Comparison of ENCODE assay signal across 32 mouse cellular contexts in the genomic region with DNA sequence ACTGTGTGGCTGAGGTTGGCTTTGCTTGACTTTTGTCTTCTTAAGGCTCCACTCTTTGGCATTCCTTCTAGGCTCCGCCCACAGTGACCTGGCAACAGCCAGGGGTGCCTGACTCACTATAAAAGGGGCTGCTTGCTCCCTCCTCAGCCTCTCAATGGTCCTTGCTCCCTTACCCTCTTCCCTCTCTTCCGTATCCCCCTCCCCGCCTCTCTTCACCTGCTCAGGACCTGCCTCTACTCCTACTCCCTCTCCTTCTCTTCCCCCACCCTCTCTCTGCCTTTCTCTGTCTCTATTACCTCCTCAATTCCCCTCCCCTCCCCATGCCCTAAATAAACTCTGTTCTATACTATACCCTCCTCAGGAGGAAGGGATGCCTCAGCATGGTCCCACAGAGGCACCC. TPM values are rescaled to one million over a fixed set of nuclear protein-coding genes. Genes with fewer than 3 reads are reported as not detected.
DNase-seq lines count a peak whose midpoint lies in the region; ATAC-seq lines count a peak whose summit lies in the region.
"Had no signal": no experiment of that assay in that cellular context is flagged by ENCODE, and none has a peak within 500 bp of the region (broad histone marks: within the 10 kb centered on the region; RNA-seq: fewer than 3 reads in every experiment).

No protein-coding gene starts in this region.

- H3K36me3 ChIP-seq in heart, embryonic 12.5 days = no peaks in the 10 kb centered on the region
- H3K36me3 ChIP-seq in liver, embryonic 12.5 days = no peaks in the 10 kb centered on the region
- no peaks in the 10 kb centered on the region for H3K36me3 ChIP-seq in liver, embryonic 11.5 days (ENCODE audit: control insufficient read depth, insufficient read depth, low read length)
- H3K36me3 ChIP-seq in lung, embryonic 16.5 days (ENCODE audit: control insufficient read depth, insufficient read depth, low read length) = no peaks in the 10 kb centered on the region
- H3K36me3 ChIP-seq: embryonic facial prominence, embryonic 12.5 days; G1E; hindbrain, embryonic 12.5 days; intestine, embryonic 15.5 days; midbrain, embryonic 13.5 days; neural tube, embryonic 13.5 days had no signal

- H3K4me1 ChIP-seq in heart, embryonic 12.5 days (replicated peaks) = peaks cover 18% of the 10 kb centered on the region
- H3K4me1 ChIP-seq in liver, embryonic 12.5 days = peaks cover 9% of the 10 kb centered on the region; the same call in 1 of the 2 replicates
- peaks cover 8% of the 10 kb centered on the region for H3K4me1 ChIP-seq in liver, embryonic 11.5 days (replicated peaks; ENCODE audit: control insufficient read depth, insufficient read depth, low read length)
- H3K4me1 ChIP-seq in lung, embryonic 16.5 days (replicated peaks; ENCODE audit: control insufficient read depth, insufficient read depth, low read length) = 0 out of 2 replicates have a peak, but pooled peaks cover 6% of the 10 kb centered on the region
- H3K4me1 ChIP-seq: midbrain, embryonic 13.5 days; neural tube, embryonic 13.5 days had no signal

- no peaks in the 10 kb centered on the region for H3K27me3 ChIP-seq in heart, embryonic 12.5 days (replicated peaks)
- H3K27me3 ChIP-seq in liver, embryonic 12.5 days (replicated peaks) = no peaks in the 10 kb centered on the region
- no peaks in the 10 kb centered on the region for H3K27me3 ChIP-seq in liver, embryonic 11.5 days (replicated peaks; ENCODE audit: control insufficient read depth, insufficient read depth, low read length)
- no peaks in the 10 kb centered on the region for H3K27me3 ChIP-seq in lung, embryonic 16.5 days (ENCODE audit: control insufficient read depth, insufficient read depth, low read depth, low read length)
- H3K27me3 ChIP-seq: embryonic facial prominence, embryonic 12.5 days; hindbrain, embryonic 12.5 days; intestine, embryonic 15.5 days; midbrain, embryonic 13.5 days; neural tube, embryonic 13.5 days; Patski had no signal

- no peaks in the 10 kb centered on the region for H3K9me3 ChIP-seq in heart, embryonic 12.5 days (replicated peaks)
- no peaks in the 10 kb centered on the region for H3K9me3 ChIP-seq in liver, embryonic 12.5 days (replicated peaks)
- no peaks in the 10 kb centered on the region for H3K9me3 ChIP-seq in liver, embryonic 11.5 days (ENCODE audit: control insufficient read depth, low read length)
- H3K9me3 ChIP-seq in lung, embryonic 16.5 days (ENCODE audit: control insufficient read depth, low read length) = no peaks in the 10 kb centered on the region
- H3K9me3 ChIP-seq: embryonic facial prominence, embryonic 12.5 days; hindbrain, embryonic 12.5 days; intestine, embryonic 15.5 days; midbrain, embryonic 13.5 days; neural tube, embryonic 13.5 days had no signal

- H3K27ac ChIP-seq in heart, embryonic 12.5 days (ENCODE audit: poor library complexity, severe bottlenecking) = no peak overlapping the region
- H3K27ac ChIP-seq in liver, embryonic 12.5 days = no peak overlapping the region
- no peak overlapping the region for H3K27ac ChIP-seq in liver, embryonic 11.5 days (ENCODE audit: low read depth, low read length)
- H3K27ac ChIP-seq in lung, embryonic 16.5 days (ENCODE audit: low read length) = no peak overlapping the region
- H3K27ac ChIP-seq: embryonic facial prominence, embryonic 12.5 days; hindbrain, embryonic 12.5 days; hindbrain, postnatal 0 days; intestine, embryonic 15.5 days; macrophage; midbrain, embryonic 13.5 days; neural tube, embryonic 13.5 days; stomach, postnatal 0 days had no signal

- no peak for DNase-seq in heart, adult 9 months (ENCODE audit: low spot score in 2 of 2)
- no peak for DNase-seq in liver, embryonic 11.5 days (ENCODE audit: low spot score)
- no peak for DNase-seq in lung, postnatal 4 days
- DNase-seq in urinary bladder, postnatal 25 days (ENCODE audit: low spot score) = no peak
- DNase-seq: adrenal gland, postnatal 10 days; cerebellum, adult 9-10 months; cerebellum, postnatal 36 days; gastrocnemius, postnatal 14 days; heart, postnatal 36 days; kidney, adult 2 months; kidney, postnatal 25 days; layer of hippocampus, postnatal 36 days; left cerebral cortex, postnatal 4 days; right cerebral cortex, postnatal 4 days; thymus, adult 18-20 months; thymus, postnatal 25 days had no signal

- H3K4me3 ChIP-seq in heart, embryonic 12.5 days = no peak overlapping the region
- H3K4me3 ChIP-seq in liver, embryonic 12.5 days = no peak overlapping the region
- H3K4me3 ChIP-seq in liver, embryonic 11.5 days (ENCODE audit: low read depth, low read length) = no peak overlapping the region
- no peak overlapping the region for H3K4me3 ChIP-seq in lung, embryonic 16.5 days (ENCODE audit: low read length)
- H3K4me3 ChIP-seq: embryonic facial prominence, embryonic 12.5 days; hindbrain, embryonic 12.5 days; intestine, embryonic 15.5 days; midbrain, embryonic 13.5 days; neural tube, embryonic 13.5 days had no signal

- peak; percentile 45; the same call in 1 of the 2 replicates for ATAC-seq in heart, embryonic 12.5 days (ENCODE audit: insufficient number of reproducible peaks, low FRiP score)
- 0 out of 2 replicates have a peak, but pooled peaks have one; percentile 18 for ATAC-seq in liver, embryonic 12.5 days
- ATAC-seq in liver, embryonic 11.5 days (replicated peaks; ENCODE audit: low FRiP score) = no peak
- peak; percentile 49 for ATAC-seq in lung, embryonic 16.5 days (ENCODE audit: low read depth)
- no peak for ATAC-seq in granulocyte monocyte progenitor cell, adult 5-6 weeks (replicated peaks; ENCODE audit: poor library complexity, severe bottlenecking)
- ATAC-seq: forebrain, embryonic 14.5 days; hindbrain, postnatal 0 days; intestine, embryonic 15.5 days; midbrain, embryonic 13.5 days; Patski had no signal

- no peak overlapping the region for H3K4me2 ChIP-seq in heart, embryonic 12.5 days
- H3K4me2 ChIP-seq in liver, embryonic 12.5 days = no peak overlapping the region
- H3K4me2 ChIP-seq in liver, embryonic 11.5 days = no peak overlapping the region
- H3K4me2 ChIP-seq in lung, embryonic 16.5 days (ENCODE audit: low read depth, low read length) = no peak overlapping the region
- H3K4me2 ChIP-seq: embryonic facial prominence, embryonic 12.5 days; hindbrain, embryonic 12.5 days; intestine, embryonic 15.5 days; midbrain, embryonic 13.5 days; neural tube, embryonic 13.5 days had no signal

- no peak overlapping the region for H3K9ac ChIP-seq in heart, embryonic 12.5 days
- H3K9ac ChIP-seq in liver, embryonic 12.5 days = no peak overlapping the region
- no peak overlapping the region for H3K9ac ChIP-seq in liver, embryonic 11.5 days (ENCODE audit: low read depth, low read length)
- no peak overlapping the region for H3K9ac ChIP-seq in lung, embryonic 16.5 days (ENCODE audit: low read length)
- H3K9ac ChIP-seq: embryonic facial prominence, embryonic 12.5 days; hindbrain, embryonic 12.5 days; intestine, embryonic 15.5 days; midbrain, embryonic 13.5 days; neural tube, embryonic 13.5 days had no signal

- WGBS in heart, embryonic 12.5 days = 70% methylated on average over 3 of the region's 3 CpGs
- 68% methylated on average over 3 of the region's 3 CpGs for WGBS in liver, embryonic 12.5 days (ENCODE audit: insufficient replicate concordance)
- WGBS in liver, embryonic 11.5 days = 74% methylated on average over 3 of the region's 3 CpGs
- 57% methylated on average over 3 of the region's 3 CpGs for whole genome bisulfite sequencing in lung, embryonic 16.5 days

RNA-seq across cellular contexts. Expression of a gene that starts 20.3 kb away (rescaled TPM):
- polyA plus RNA-seq in heart, embryonic 12.5 days (2016; fragmentation: Nextera tagmentation; extraction: Ambion mirVana) = 159 and 174 TPM in 2 replicates
- 43.1 and 45.1 TPM in 2 replicates for polyA plus RNA-seq in liver, embryonic 12.5 days (2016; fragmentation: Nextera tagmentation; extraction: Ambion mirVana)
- polyA plus RNA-seq in liver, embryonic 11.5 days (2014; fragmentation: Nextera tagmentation; extraction: Ambion mirVana) = 74.8 and 84.2 TPM in 2 replicates
- 57.0 and 64.8 TPM in 2 replicates for polyA plus RNA-seq in lung, embryonic 16.5 days (2015; fragmentation: Nextera tagmentation; extraction: Ambion mirVana)
- total RNA-seq in granulocyte monocyte progenitor cell, adult 5-6 weeks (2014; fragmentation: Nextera tagmentation) = not detected in 2 replicates
- not detected in 2 replicates for total RNA-seq in granulocyte monocyte progenitor cell, adult 5-6 weeks (2017)
- total RNA-seq: megakaryocyte-erythroid progenitor cell, adult 5-6 weeks had no signal
- polyA plus RNA-seq: G1E, macrophage had no signal

Comparison
In these comparisons a context has a peak if more than half of its experiments do, and no peak if none do; other contexts are left out.
1. ATAC-seq: peak in heart, embryonic 12.5 days (single experiment), liver, embryonic 12.5 days (single experiment) and lung, embryonic 16.5 days (single experiment); none in liver, embryonic 11.5 days (single experiment) and granulocyte monocyte progenitor cell, adult 5-6 weeks (single experiment).